Mouse (Mus musculus) urinary bladder, postnatal 36 days (tissue): ENCODE measurements around the gene Uck1.

ENCODE experiments used
- DNase-seq, 2 experiments: peaks; one replicate each; pipeline ENCODE4 v3.0.0; 2022; ENCODE audit warnings: low spot score in 2 of 2, mixed read lengths in 1 of 2

Uck1 gene

GRCm38 (mm10) chr2:32218541-32219334 is 41.2 kb downstream of the Uck1 start:
- no peak for DNase-seq

GRCm38 (mm10) chr2:32218113-32218512 is 41.8 kb downstream of the Uck1 start:
- no peak for DNase-seq

GRCm38 (mm10) chr2:32217656-32218055 is 42.3 kb downstream of the Uck1 start:
- DNase-seq: no peak

- no peak for DNase-seq
Measured at GRCm38 (mm10) chr2:32216506-32216905, 43.5 kb downstream of the Uck1 start.

GRCm38 (mm10) chr2:32215576-32215975 is 44.4 kb downstream of the Uck1 start:
- DNase-seq: no peak

- no peak for DNase-seq
Measured at GRCm38 (mm10) chr2:32213000-32213399, 47.0 kb downstream of the Uck1 start.

GRCm38 (mm10) chr2:32211689-32212088 is 48.3 kb downstream of the Uck1 start:
- no peak for DNase-seq

GRCm38 (mm10) chr2:32207682-32208081 is 52.3 kb downstream of the Uck1 start:
- DNase-seq: no peak
